Mouse (Mus musculus) testis, adult 2 months (tissue): ENCODE data around the gene Ces2b.
"Not testable (repeated sequence)": the region's sequence is repeated elsewhere in the genome, so short reads cannot be mapped to it uniquely, and the experiment has no call there.

ENCODE experiments used
- CTCF ChIP-seq: fragments of 200-500 bp; IDR thresholded peaks from 2 replicates; pipeline ENCODE4 v1.5.1; 2012; ENCODE audit warnings: low read depth, mild to moderate bottlenecking, inconsistent platforms, low read length, moderate library complexity; ENCODE audit not compliant: control insufficient read depth, insufficient read depth, insufficient replicate concordance
- POLR2A ChIP-seq: fragments of 200-500 bp; IDR thresholded peaks from 2 replicates; pipeline ENCODE4 v1.6.1; 2012; ENCODE audit warnings: low read depth, mild to moderate bottlenecking, inconsistent platforms, low read length, moderate library complexity; ENCODE audit not compliant: control insufficient read depth

DNA sequence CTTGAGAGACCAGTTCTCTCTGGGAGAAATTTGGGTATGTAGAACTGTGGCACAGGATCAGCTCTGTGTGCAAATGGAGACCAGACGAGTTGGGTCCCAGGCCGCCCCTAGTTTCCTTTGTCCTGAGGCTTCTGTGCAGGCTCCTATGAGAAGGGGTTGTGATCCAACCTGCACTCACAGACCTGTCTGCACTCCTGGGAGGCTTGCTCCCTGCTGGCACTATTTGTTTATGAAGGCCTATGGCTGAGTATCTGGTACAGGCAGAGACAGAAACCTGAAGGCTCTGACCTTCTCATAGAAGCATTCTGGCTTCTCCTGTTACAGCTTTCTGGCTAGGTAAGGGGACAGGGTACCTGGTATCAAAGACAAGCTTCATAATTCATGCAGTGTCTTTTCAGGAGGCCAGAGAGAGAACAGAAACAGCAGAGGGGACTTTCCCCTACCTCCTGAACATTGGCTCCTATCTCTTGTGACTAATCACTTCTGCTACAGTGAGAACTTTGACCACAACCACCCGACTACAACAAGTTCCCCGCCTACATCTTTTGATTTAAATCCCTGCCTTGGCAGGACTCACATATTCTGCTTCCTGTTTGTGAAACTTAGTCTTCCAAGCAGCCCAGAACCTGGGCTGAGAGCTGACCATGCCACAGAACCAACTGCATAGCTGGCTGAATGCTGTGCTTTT is 35.6 kb downstream of the Ces2b start:
- not testable (repeated sequence) for TF ChIP-seq CTCF, POLR2A
